Mouse (Mus musculus): ENCODE results near the gene Npc1l1.

GRCm38 (mm10) chr11:6233025-6233424 lies 3.1 kb upstream of the Npc1l1 start:
- no peak for TF ChIP-seq CTCF (IDR thresholded peaks at IDR 0.05; ENCODE audit: insufficient read depth, low read depth, low read length)
- no peak for TF ChIP-seq POLR2A (IDR thresholded peaks at IDR 0.05; ENCODE audit: insufficient read depth, low read depth, low read length)

Data from olfactory bulb, adult 2 months (tissue).